Mouse (Mus musculus) bone marrow macrophage, adult 2 months (primary cell): ENCODE measurements around the gene Stpg3. TPM values are rescaled to one million over a fixed set of nuclear protein-coding genes. Genes with fewer than 3 reads are reported as not detected.

Source experiments
- H3K27ac ChIP-seq: 2 replicates; pipeline ENCODE4 v1.5.1; 2012; ENCODE audit warnings: low read depth, low read length; ENCODE audit not compliant: insufficient read depth
- H3K4me1 ChIP-seq: 2 replicates; pipeline ENCODE4 v1.6.1; 2012; ENCODE audit warnings: low read length; ENCODE audit not compliant: control insufficient read depth, insufficient read depth
- H3K4me3 ChIP-seq: 2 replicates; pipeline ENCODE4 v1.5.1; 2012; ENCODE audit warnings: mild to moderate bottlenecking, low read length, moderate library complexity; ENCODE audit not compliant: insufficient read depth
- CTCF ChIP-seq: IDR thresholded peaks from 2 replicates; pipeline ENCODE4 v1.5.1; 2012; ENCODE audit warnings: low read depth, mild to moderate bottlenecking, low read length, moderate library complexity
- POLR2A ChIP-seq: IDR thresholded peaks from 2 replicates; pipeline ENCODE4 v1.6.1; 2012; ENCODE audit warnings: mild to moderate bottlenecking, low read depth, low read length, borderline replicate concordance
- polyA plus RNA-seq: library from polyadenylated mRNA; stranded (reverse); fragments of >200 nt; gene quantifications from 2 replicates; pipeline ENCODE4 v1.2.4, GENCODE M21; 2012; ENCODE audit not compliant: missing spikeins, insufficient read depth, insufficient read length

The Stpg3 gene
- polyA plus RNA-seq, 1 experiment = not detected

- no peak within 1 kb of the TSS for H3K27ac ChIP-seq
- no peak within 1 kb of the TSS for H3K4me3 ChIP-seq
- peaks cover 13% of the 10 kb centered on the region; the same call in 1 of the 2 replicates for H3K4me1 ChIP-seq
- no peak for TF ChIP-seq POLR2A
- TF ChIP-seq CTCF = no peak
Observed at GRCm38 (mm10) chr2:25236614-25237013, 22.2 kb upstream of the Stpg3 start, which contains the start of gene Rnf224. Gene Rnf224 (minus strand): TSS chr2:25236787.

GRCm38 (mm10) chr2:25234551-25235220 is 20.2 kb upstream of the Stpg3 start:
- Histone ChIP-seq H3K27ac (no peak overlapping the region), H3K4me1 (no peaks in the 10 kb centered on the region), H3K4me3 (no peak overlapping the region)
- TF ChIP-seq POLR2A (no peak), CTCF (no peak)

GRCm38 (mm10) chr2:25234050-25234449 is 19.6 kb upstream of the Stpg3 start, which contains the start of gene Slc34a3:
Gene Slc34a3 (minus strand): TSS chr2:25234364.
- TF ChIP-seq POLR2A = no peak
- no peak for TF ChIP-seq CTCF
- H3K27ac ChIP-seq = no peak within 1 kb of the TSS
- no peak within 1 kb of the TSS for H3K4me3 ChIP-seq
- no peaks in the 10 kb centered on the region for H3K4me1 ChIP-seq

GRCm38 (mm10) chr2:25233421-25233820 is 19.0 kb upstream of the Stpg3 start:
- Histone ChIP-seq H3K4me3 (no peak overlapping the region), H3K4me1 (peaks cover 3% of the 10 kb centered on the region), H3K27ac (no peak overlapping the region)
- TF ChIP-seq CTCF = no peak
- no peak for TF ChIP-seq POLR2A

GRCm38 (mm10) chr2:25231038-25231437 is 16.6 kb upstream of the Stpg3 start:
- peaks cover 3% of the 10 kb centered on the region for H3K4me1 ChIP-seq

GRCm38 (mm10) chr2:25230581-25230980 is 16.1 kb upstream of the Stpg3 start:
- no peak overlapping the region for H3K4me3 ChIP-seq
- TF ChIP-seq POLR2A (no peak), CTCF (no peak)
- H3K27ac ChIP-seq = no peak overlapping the region
- H3K4me1 ChIP-seq = peaks cover 7% of the 10 kb centered on the region

More at GRCm38 (mm10) chr2:25231038-25231437, 16.6 kb upstream of the Stpg3 start:
- Histone ChIP-seq H3K27ac (no peak overlapping the region), H3K4me3 (no peak overlapping the region)
- no peak for TF ChIP-seq CTCF
- TF ChIP-seq POLR2A = no peak

GRCm38 (mm10) chr2:25229582-25229981 is 15.1 kb upstream of the Stpg3 start:
- no peak overlapping the region for H3K4me3 ChIP-seq
- no peak overlapping the region for H3K27ac ChIP-seq
- TF ChIP-seq POLR2A (no peak), CTCF (no peak)
- H3K4me1 ChIP-seq = peaks cover 9% of the 10 kb centered on the region

- H3K27ac ChIP-seq = no peak overlapping the region
- H3K4me1 ChIP-seq = peaks cover 9% of the 10 kb centered on the region
- no peak for TF ChIP-seq POLR2A
- TF ChIP-seq CTCF = no peak
- no peak overlapping the region for H3K4me3 ChIP-seq
Observed at GRCm38 (mm10) chr2:25228995-25229530, 14.6 kb upstream of the Stpg3 start.

- H3K27ac ChIP-seq = peak overlapping the region; percentile 49
- H3K4me1 ChIP-seq = peaks cover 9% of the 10 kb centered on the region
- H3K4me3 ChIP-seq = peak overlapping the region; percentile 45
- peak; percentile 83 for TF ChIP-seq CTCF
- TF ChIP-seq POLR2A = no peak
Observed at GRCm38 (mm10) chr2:25228431-25228889, 14.0 kb upstream of the Stpg3 start.

- Histone ChIP-seq H3K4me3 (no peak overlapping the region), H3K27ac (no peak overlapping the region), H3K4me1 (peaks cover 13% of the 10 kb centered on the region)
- no peak for TF ChIP-seq POLR2A
- no peak for TF ChIP-seq CTCF
Observed at GRCm38 (mm10) chr2:25227406-25227805, 13.0 kb upstream of the Stpg3 start.
